Mouse (Mus musculus): ENCODE measurements at regions not wholly inside any gene's neighbourhood (a gene's known extent, or its start where the extent isn't known, plus 50 kb on each side); places are given as distances from the start of the nearest gene placed in this dataset.
"Not testable (repeated sequence)": the region's sequence is repeated elsewhere in the genome, so short reads cannot be mapped to it uniquely, and the experiment has no call there.

DNA sequence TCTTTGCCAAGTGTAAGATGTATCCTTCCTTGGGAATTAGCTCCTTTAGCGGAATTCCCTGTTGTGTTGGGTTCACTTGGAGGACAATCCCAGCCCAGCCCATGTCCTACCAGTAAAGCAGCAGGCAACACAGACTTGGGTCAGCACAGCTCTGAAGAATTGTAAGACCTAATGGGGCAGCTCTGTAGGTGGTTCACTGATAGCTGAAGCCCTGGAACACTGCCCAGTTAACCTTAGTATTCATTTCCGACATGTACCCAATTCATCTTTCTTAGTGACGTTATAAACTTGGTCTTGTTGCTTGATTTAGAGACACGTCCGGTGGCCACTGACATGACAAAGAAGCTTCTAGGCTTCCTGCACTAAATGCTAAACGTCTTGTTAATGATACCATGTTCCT is 90.9 kb upstream of the Ccdc122 start:
- no peak overlapping the region for H3K4me2 ChIP-seq (ENCODE audit: low read length)
- H3K9ac ChIP-seq (ENCODE audit: low read depth, low read length) = no peak overlapping the region
- no peak overlapping the region for H3K4me3 ChIP-seq (ENCODE audit: low read length)
- no peaks in the 10 kb centered on the region for H3K36me3 ChIP-seq (ENCODE audit: control insufficient read depth, insufficient read depth, low read length)
- ATAC-seq = no peak
- no peaks in the 10 kb centered on the region for H3K9me3 ChIP-seq (ENCODE audit: control insufficient read depth, low read length)
- WGBS = 64% methylated on average over 6 of the region's 6 CpGs
- H3K4me1 ChIP-seq (ENCODE audit: control insufficient read depth, insufficient read depth, low read depth, low read length) = peaks cover 8% of the 10 kb centered on the region; the same call in 1 of the 2 replicates
- no peak overlapping the region for H3K27ac ChIP-seq (ENCODE audit: low read depth, low read length)
- H3K27me3 ChIP-seq (replicated peaks; ENCODE audit: control insufficient read depth, insufficient read depth, low read length) = no peaks in the 10 kb centered on the region

DNA sequence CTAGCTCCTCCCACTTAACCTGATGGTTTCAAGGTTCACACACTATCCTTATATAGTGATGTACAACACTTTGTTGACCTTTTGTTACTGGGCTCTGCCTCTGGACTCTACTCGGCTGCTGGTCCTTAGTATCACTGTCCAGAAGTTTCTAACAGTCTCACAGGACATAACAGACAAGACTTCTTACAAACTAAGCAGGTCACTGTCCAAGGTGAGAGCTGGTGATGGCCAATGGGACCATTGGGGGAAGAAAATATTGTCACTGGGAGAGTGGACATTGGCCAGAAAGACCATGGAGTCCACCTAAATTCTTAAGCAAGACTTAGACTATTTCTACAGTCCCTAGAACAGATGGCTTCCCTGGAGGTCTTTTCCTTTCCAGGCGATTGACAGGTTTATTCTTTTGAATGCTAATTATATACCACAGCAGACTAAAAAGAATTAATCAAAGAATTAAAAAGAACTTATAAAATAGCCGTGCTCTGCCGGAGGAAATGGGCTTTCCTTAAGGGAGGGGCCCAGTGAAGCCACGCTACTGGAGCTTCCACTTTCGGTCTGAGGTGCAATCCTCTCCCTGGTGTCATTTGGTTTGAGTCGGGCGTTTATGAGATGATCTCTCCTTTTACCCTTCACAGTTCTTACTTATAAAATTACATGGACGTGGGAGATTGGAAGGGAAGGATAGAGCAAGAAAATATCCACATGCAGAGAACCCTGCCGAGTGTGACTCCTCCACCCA is 94.9 kb upstream of the Ccdc122 start:
- Histone ChIP-seq H3K4me1 (ENCODE audit: control insufficient read depth, insufficient read depth, low read depth, low read length) (no peaks in the 10 kb centered on the region), H3K9ac (ENCODE audit: low read depth, low read length) (no peak overlapping the region), H3K4me2 (ENCODE audit: low read length) (no peak overlapping the region), H3K27me3 (replicated peaks; ENCODE audit: control insufficient read depth, insufficient read depth, low read length) (no peaks in the 10 kb centered on the region), H3K27ac (ENCODE audit: low read depth, low read length) (no peak overlapping the region), H3K36me3 (ENCODE audit: control insufficient read depth, insufficient read depth, low read length) (no peaks in the 10 kb centered on the region), H3K4me3 (ENCODE audit: low read length) (no peak overlapping the region), H3K9me3 (ENCODE audit: control insufficient read depth, low read length) (no peaks in the 10 kb centered on the region)
- WGBS = 72% methylated on average over 10 of the region's 10 CpGs
- ATAC-seq = no peak

DNA sequence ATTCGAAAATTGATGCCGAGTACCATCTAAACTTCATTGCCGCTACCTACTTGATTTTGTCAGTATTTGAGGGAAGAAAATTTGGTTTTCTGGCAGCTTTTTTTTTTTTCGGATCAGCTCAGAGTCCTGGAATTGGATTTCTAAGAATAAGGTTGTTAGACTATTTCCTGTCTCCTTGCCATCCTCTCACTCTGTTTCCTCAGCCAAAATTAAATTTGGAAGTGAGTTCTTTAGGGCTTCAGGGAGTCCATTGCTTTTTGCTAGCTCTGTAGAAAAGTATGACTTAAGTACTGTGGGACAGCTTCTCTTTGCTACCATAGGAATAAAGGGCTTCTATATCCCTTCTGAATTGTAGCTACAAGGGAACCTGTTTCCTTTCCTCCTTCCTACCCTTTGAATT is 96.1 kb upstream of the Ccdc122 start:
- H3K9me3 ChIP-seq (ENCODE audit: control insufficient read depth, low read length) = no peaks in the 10 kb centered on the region
- WGBS = 96% methylated on average over 4 of the region's 4 CpGs
- no peak overlapping the region for H3K4me3 ChIP-seq (ENCODE audit: low read length)
- no peaks in the 10 kb centered on the region for H3K4me1 ChIP-seq (ENCODE audit: control insufficient read depth, insufficient read depth, low read depth, low read length)
- no peak overlapping the region for H3K4me2 ChIP-seq (ENCODE audit: low read length)
- no peak overlapping the region for H3K9ac ChIP-seq (ENCODE audit: low read depth, low read length)
- ATAC-seq = no peak
- H3K27ac ChIP-seq (ENCODE audit: low read depth, low read length) = no peak overlapping the region
- no peaks in the 10 kb centered on the region for H3K36me3 ChIP-seq (ENCODE audit: control insufficient read depth, insufficient read depth, low read length)
- H3K27me3 ChIP-seq (replicated peaks; ENCODE audit: control insufficient read depth, insufficient read depth, low read length) = no peaks in the 10 kb centered on the region

DNA sequence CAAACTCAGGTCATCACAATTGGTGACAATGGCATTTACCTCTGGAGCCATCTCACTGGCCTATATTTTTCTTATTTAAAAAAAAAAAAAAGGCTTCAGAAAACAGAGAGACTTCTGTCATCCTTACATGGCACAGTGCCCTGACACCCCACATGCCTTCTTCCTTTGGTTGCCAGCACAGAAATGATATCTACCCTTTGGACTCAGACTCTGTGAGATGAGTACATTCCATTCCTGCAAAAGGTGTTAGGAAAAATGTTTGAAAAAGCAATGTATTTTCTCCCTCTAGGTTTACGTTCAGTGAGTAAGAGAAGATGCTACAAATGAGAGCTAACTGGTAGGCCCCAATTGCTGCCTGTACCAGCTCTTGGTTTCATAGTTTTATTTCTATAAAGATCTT is 99.9 kb upstream of the Ccdc122 start:
- no peaks in the 10 kb centered on the region for H3K27me3 ChIP-seq (replicated peaks; ENCODE audit: control insufficient read depth, insufficient read depth, low read length)
- WGBS = 93% methylated on average over 1 of the region's 1 CpGs
- H3K36me3 ChIP-seq (ENCODE audit: control insufficient read depth, insufficient read depth, low read length) = no peaks in the 10 kb centered on the region
- H3K4me2 ChIP-seq (ENCODE audit: low read length) = no peak overlapping the region
- no peak for ATAC-seq
- H3K4me3 ChIP-seq (ENCODE audit: low read length) = no peak overlapping the region
- H3K4me1 ChIP-seq (ENCODE audit: control insufficient read depth, insufficient read depth, low read depth, low read length) = no peaks in the 10 kb centered on the region
- H3K9me3 ChIP-seq (ENCODE audit: control insufficient read depth, low read length) = no peaks in the 10 kb centered on the region
- H3K9ac ChIP-seq (ENCODE audit: low read depth, low read length) = no peak overlapping the region
- H3K27ac ChIP-seq (ENCODE audit: low read depth, low read length) = no peak overlapping the region

DNA sequence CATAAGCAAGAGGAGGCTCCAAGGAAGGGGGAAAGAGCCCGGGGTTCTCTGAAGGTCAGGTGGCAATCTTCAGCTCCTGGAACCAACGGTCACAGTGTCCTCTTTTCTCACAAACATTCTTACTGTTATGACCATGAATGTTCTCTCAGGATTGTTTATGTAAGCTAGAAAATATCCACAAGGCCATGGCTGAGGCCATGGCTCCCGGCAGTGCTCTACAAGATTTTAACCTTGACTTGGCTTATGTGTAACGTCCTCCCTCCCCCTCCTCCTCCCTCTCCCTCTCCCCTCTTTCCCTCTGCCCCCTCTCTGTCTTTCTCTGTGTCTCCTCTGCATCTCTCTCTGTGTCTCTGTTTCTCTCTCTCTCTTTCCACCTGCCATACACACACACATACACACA is 100.5 kb upstream of the Ccdc122 start:
- H3K4me2 ChIP-seq (ENCODE audit: low read length); H3K4me1 ChIP-seq (ENCODE audit: control insufficient read depth, insufficient read depth, low read depth, low read length); H3K36me3 ChIP-seq (ENCODE audit: control insufficient read depth, insufficient read depth, low read length); ATAC-seq; H3K27me3 ChIP-seq (replicated peaks; ENCODE audit: control insufficient read depth, insufficient read depth, low read length); H3K9ac ChIP-seq (ENCODE audit: low read depth, low read length); H3K9me3 ChIP-seq (ENCODE audit: control insufficient read depth, low read length); H3K4me3 ChIP-seq (ENCODE audit: low read length); H3K27ac ChIP-seq (ENCODE audit: low read depth, low read length): not testable (repeated sequence)
- WGBS = 75% methylated on average over 4 of the region's 4 CpGs

DNA sequence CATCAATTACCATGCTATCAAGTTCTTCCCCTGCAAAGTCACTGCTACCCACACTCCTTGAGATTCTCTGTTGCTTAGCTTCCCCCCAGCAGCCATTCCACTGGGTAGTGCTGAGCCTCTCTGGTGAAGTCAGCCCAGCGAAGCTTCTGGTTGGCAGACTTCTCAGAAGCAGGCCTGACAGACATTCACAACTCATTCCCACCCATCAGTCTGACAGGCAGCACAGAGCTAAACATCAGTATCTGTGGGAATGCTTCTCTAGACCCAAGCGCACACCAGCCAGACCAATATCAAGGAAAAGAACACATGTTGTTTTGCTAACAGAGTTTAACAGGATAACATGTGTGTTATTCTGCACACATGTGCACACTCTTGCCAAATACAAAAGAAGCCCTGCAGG is 101.1 kb upstream of the Ccdc122 start:
- no peak overlapping the region for H3K27ac ChIP-seq (ENCODE audit: low read depth, low read length)
- no peak overlapping the region for H3K4me3 ChIP-seq (ENCODE audit: low read length)
- no peaks in the 10 kb centered on the region for H3K9me3 ChIP-seq (ENCODE audit: control insufficient read depth, low read length)
- 81% methylated on average over 2 of the region's 2 CpGs for WGBS
- no peak overlapping the region for H3K9ac ChIP-seq (ENCODE audit: low read depth, low read length)
- no peak for ATAC-seq
- no peaks in the 10 kb centered on the region for H3K4me1 ChIP-seq (ENCODE audit: control insufficient read depth, insufficient read depth, low read depth, low read length)
- H3K4me2 ChIP-seq (ENCODE audit: low read length) = no peak overlapping the region
- H3K27me3 ChIP-seq (replicated peaks; ENCODE audit: control insufficient read depth, insufficient read depth, low read length) = no peaks in the 10 kb centered on the region
- H3K36me3 ChIP-seq (ENCODE audit: control insufficient read depth, insufficient read depth, low read length) = no peaks in the 10 kb centered on the region

DNA sequence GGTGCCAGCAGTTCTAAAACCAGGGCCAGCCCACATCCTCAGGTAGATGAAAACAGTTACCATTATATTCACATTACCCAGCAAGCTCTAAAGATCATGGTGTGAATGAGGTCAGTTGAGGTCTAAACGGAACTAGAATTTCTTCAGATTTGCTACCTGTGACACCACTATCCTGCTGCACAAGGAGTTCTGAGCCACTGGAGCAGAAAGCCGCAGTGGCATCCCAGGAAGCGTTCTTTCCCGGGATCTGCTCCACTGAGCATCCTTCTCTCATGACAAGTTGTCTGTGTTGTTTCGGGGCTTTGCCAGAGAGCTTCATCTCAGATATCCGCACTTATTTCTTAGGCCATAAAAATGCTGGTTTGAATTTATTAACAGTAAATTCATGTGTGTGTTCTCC is 103.7 kb upstream of the Ccdc122 start:
- H3K4me2 ChIP-seq (ENCODE audit: low read length) = no peak overlapping the region
- H3K36me3 ChIP-seq (ENCODE audit: control insufficient read depth, insufficient read depth, low read length) = no peaks in the 10 kb centered on the region
- no peaks in the 10 kb centered on the region for H3K4me1 ChIP-seq (ENCODE audit: control insufficient read depth, insufficient read depth, low read depth, low read length)
- no peaks in the 10 kb centered on the region for H3K27me3 ChIP-seq (replicated peaks; ENCODE audit: control insufficient read depth, insufficient read depth, low read length)
- H3K4me3 ChIP-seq (ENCODE audit: low read length) = no peak overlapping the region
- WGBS = 78% methylated on average over 6 of the region's 6 CpGs
- H3K27ac ChIP-seq (ENCODE audit: low read depth, low read length) = no peak overlapping the region
- H3K9me3 ChIP-seq (ENCODE audit: control insufficient read depth, low read length) = no peaks in the 10 kb centered on the region
- H3K9ac ChIP-seq (ENCODE audit: low read depth, low read length) = no peak overlapping the region
- no peak for ATAC-seq

DNA sequence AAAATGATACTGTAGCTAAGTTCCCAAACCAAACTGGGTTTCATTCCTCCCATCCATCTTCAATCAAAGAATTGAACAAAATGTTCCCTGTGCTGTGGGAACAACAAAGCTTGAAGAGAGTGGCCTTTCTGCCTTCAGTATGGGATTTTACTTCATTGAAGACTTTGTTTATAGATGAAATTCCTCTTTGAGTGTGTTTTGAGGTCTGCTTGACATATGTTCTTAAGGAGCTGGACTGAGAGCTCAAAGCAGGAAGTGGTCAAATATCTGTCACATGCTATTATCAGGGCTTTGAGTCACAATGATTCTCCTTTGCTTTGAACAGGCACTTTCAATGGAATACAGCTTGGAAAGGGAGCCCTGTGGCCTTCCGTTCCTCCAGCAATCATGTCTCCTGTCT is 105.2 kb upstream of the Ccdc122 start:
- H3K4me3 ChIP-seq (ENCODE audit: low read length) = no peak overlapping the region
- no peak overlapping the region for H3K4me2 ChIP-seq (ENCODE audit: low read length)
- no peak overlapping the region for H3K9ac ChIP-seq (ENCODE audit: low read depth, low read length)
- 81% methylated on average over 1 of the region's 1 CpGs for WGBS
- no peaks in the 10 kb centered on the region for H3K27me3 ChIP-seq (replicated peaks; ENCODE audit: control insufficient read depth, insufficient read depth, low read length)
- ATAC-seq = no peak
- H3K27ac ChIP-seq (ENCODE audit: low read depth, low read length) = no peak overlapping the region
- H3K9me3 ChIP-seq (ENCODE audit: control insufficient read depth, low read length) = no peaks in the 10 kb centered on the region
- no peaks in the 10 kb centered on the region for H3K36me3 ChIP-seq (ENCODE audit: control insufficient read depth, insufficient read depth, low read length)
- no peaks in the 10 kb centered on the region for H3K4me1 ChIP-seq (ENCODE audit: control insufficient read depth, insufficient read depth, low read depth, low read length)

DNA sequence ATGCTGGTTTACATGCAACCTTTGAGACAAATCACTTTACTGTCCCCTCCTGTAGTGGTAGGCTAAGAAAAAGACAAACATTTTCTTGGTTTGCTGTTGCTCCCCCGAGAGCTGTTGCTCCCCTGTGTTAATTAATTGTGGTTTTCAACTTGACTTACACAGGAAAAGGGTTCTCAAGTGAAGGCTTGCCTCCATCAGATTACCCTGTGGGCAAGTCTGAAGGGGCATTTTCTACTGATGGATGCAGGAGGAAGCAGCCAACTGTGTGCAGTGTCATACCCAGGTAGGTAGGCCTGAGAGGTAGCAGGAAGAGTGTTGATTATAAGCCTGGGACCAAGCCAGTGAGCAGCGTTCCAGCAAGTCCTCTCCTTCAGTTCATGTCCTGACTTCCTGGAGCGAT is 107.0 kb upstream of the Ccdc122 start:
- WGBS = 75% methylated on average over 3 of the region's 3 CpGs
- no peak overlapping the region for H3K4me3 ChIP-seq (ENCODE audit: low read length)
- H3K4me2 ChIP-seq (ENCODE audit: low read length) = no peak overlapping the region
- no peaks in the 10 kb centered on the region for H3K9me3 ChIP-seq (ENCODE audit: control insufficient read depth, low read length)
- no peak for ATAC-seq
- no peaks in the 10 kb centered on the region for H3K4me1 ChIP-seq (ENCODE audit: control insufficient read depth, insufficient read depth, low read depth, low read length)
- H3K9ac ChIP-seq (ENCODE audit: low read depth, low read length) = no peak overlapping the region
- H3K36me3 ChIP-seq (ENCODE audit: control insufficient read depth, insufficient read depth, low read length) = no peaks in the 10 kb centered on the region
- H3K27me3 ChIP-seq (replicated peaks; ENCODE audit: control insufficient read depth, insufficient read depth, low read length) = no peaks in the 10 kb centered on the region
- no peak overlapping the region for H3K27ac ChIP-seq (ENCODE audit: low read depth, low read length)

DNA sequence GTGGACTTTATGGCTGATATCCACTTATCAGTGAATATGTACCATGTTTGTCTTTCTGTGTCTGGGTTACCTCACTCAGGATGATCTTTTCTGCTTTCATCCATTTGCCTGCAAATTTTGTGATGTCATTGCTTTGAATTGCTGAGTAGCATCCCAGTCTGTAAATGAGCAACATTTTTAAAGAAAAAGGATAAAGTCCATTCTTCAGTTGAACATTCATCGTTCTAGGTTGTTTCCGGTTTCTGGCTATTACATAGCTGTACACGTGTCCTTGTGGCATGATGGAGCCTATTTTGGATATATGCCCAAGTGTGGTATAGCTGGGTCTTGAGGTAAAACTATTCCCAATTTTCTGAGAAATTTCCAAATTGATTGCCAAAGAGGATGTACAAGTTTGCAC is 107.9 kb upstream of the Ccdc122 start:
- Histone ChIP-seq H3K4me2 (ENCODE audit: low read length) (no peak overlapping the region), H3K9me3 (ENCODE audit: control insufficient read depth, low read length) (no peaks in the 10 kb centered on the region), H3K9ac (ENCODE audit: low read depth, low read length) (no peak overlapping the region), H3K4me3 (ENCODE audit: low read length) (no peak overlapping the region), H3K4me1 (ENCODE audit: control insufficient read depth, insufficient read depth, low read depth, low read length) (no peaks in the 10 kb centered on the region), H3K27ac (ENCODE audit: low read depth, low read length) (no peak overlapping the region), H3K27me3 (replicated peaks; ENCODE audit: control insufficient read depth, insufficient read depth, low read length) (no peaks in the 10 kb centered on the region), H3K36me3 (ENCODE audit: control insufficient read depth, insufficient read depth, low read length) (no peaks in the 10 kb centered on the region)
- no peak for ATAC-seq
- WGBS = 98% methylated on average over 3 of the region's 3 CpGs

Measured in hindbrain, embryonic 16.5 days (tissue).